Mouse (Mus musculus) lung, postnatal 0 days (tissue): Measurements from ENCODE around the gene Krtap12-1. TPM values are rescaled to one million over a fixed set of nuclear protein-coding genes. Genes with fewer than 3 reads are reported as not detected.
"Not testable (repeated sequence)": the region's sequence is repeated elsewhere in the genome, so short reads cannot be mapped to it uniquely, and the experiment has no call there.

Experiments
- ATAC-seq: fragments of 200-750 bp; cut with Nextera tagmentation; 2 replicates; pipeline ENCODE4 v1.8.0; 2017; ENCODE audit warnings: moderate library complexity
- DNase-seq: peaks from one replicate; pipeline ENCODE4 v3.0.0-alpha.2; 2016; ENCODE audit warnings: low spot score
- H3K27ac ChIP-seq: fragments of 300-500 bp; sonication (generic); 2 replicates; pipeline ENCODE4 v1.5.1; 2014; ENCODE audit warnings: antibody characterized with exemption, mild to moderate bottlenecking, low read length, mixed read lengths
- H3K27me3 ChIP-seq: fragments of 300-500 bp; sonication (generic); replicated peaks from 2 replicates; pipeline ENCODE4 v1.6.1; 2014; ENCODE audit warnings: low read length, mixed read lengths; ENCODE audit not compliant: insufficient read depth
- H3K36me3 ChIP-seq: fragments of 300-500 bp; sonication (generic); 2 replicates; pipeline ENCODE4 v1.6.1; 2014; ENCODE audit warnings: low read length, mixed read lengths; ENCODE audit not compliant: insufficient read depth
- H3K4me1 ChIP-seq: fragments of 300-500 bp; sonication (generic); 2 replicates; pipeline ENCODE4 v1.6.1; 2014; ENCODE audit warnings: antibody characterized with exemption, low read depth, low read length, mixed read lengths; ENCODE audit not compliant: insufficient read depth
- H3K4me2 ChIP-seq: fragments of 300-500 bp; sonication (generic); replicated peaks from 2 replicates; pipeline ENCODE4 v1.6.1; 2014; ENCODE audit warnings: low read depth, mild to moderate bottlenecking, low read length, moderate library complexity, mixed read lengths
- H3K4me3 ChIP-seq: fragments of 300-500 bp; sonication (generic); 2 replicates; pipeline ENCODE4 v1.5.1; 2014; ENCODE audit warnings: low read depth, low read length
- H3K9ac ChIP-seq: fragments of 300-500 bp; sonication (generic); replicated peaks from 2 replicates; pipeline ENCODE4 v1.6.1; 2014; ENCODE audit warnings: low read depth, mild to moderate bottlenecking
- H3K9me3 ChIP-seq: fragments of 300-500 bp; sonication (generic); 2 replicates; pipeline ENCODE4 v1.6.1; 2016; ENCODE audit warnings: low read length, mixed read lengths
- CTCF ChIP-seq: IDR thresholded peaks from 2 replicates; pipeline ENCODE4 v1.5.1; 2016; ENCODE audit warnings: antibody characterized with exemption, mild to moderate bottlenecking
- EP300 ChIP-seq: IDR thresholded peaks from 2 replicates; pipeline ENCODE4 v1.6.1; 2016; ENCODE audit warnings: antibody characterized with exemption, mild to moderate bottlenecking, control low read depth
- WGBS: fragments of 180-500 bp; shearing (Covaris S2); extraction: QIAGEN DNeasy Blood & Tissue Kit; methylation state at CpG from one replicate; pipeline ENCODE4 v1.1.7; 2014; 5-methylcytosine and 5-hydroxymethylcytosine counted together
- polyA plus RNA-seq: library from polyadenylated mRNA; unstranded; fragments of >200 nt; fragmentation: Nextera tagmentation; extraction: Ambion mirVana; gene quantifications from 2 replicates; pipeline ENCODE4 v1.2.1, GENCODE M21; 2015

Gene Krtap12-1
- not detected in 2 replicates for polyA plus RNA-seq

DNA sequence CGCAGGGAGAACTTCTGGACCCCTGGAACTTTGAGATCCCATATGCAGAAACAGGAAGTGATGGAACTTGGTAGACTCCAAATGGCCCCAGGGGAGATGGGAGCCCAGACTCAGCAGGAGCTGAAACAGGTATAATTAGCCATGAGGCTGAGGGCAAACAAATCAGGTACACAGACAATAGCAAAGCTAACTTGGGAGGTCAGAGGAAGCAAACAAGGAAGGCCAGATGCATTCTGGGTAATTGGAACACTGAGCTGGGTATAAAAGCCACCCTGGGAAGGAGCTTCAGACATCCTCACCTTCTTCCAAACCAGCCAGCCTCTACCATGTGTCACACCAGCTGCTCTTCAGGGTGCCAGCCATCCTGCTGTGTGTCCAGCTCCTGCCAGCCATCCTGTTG is at the start of gene Krtap12-1:
TSS of gene Krtap12-1 (plus strand) at position 301 of the 400 bp plus-strand sequence.
- 73% methylated on average over 1 of the region's 1 CpGs for WGBS
- not testable (repeated sequence) for DNase-seq

DNA sequence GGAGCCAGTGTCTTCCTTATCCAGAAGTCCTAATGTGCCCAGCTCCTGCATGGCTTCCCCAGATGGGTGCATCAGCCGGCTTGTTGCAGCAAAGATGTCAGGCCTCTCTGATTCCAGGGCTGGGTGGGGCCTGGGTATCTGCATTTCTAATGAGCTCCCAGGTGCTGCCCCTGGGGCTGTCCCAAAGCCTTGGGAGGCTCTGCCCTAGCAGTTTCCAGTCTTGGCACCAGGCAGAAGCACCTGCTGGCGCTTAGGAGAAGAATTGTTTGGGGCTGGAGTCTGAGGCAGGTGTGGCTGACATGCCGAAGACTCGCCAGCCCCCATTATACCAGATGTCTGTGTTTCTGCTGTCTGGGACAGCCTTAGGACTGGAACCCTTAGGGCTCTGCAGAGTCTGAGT is 49.7 kb upstream of the Krtap12-1 start:
- ATAC-seq = no peak
- 70% methylated on average over 4 of the region's 4 CpGs for WGBS
- no peak for DNase-seq
- Histone ChIP-seq H3K9me3 (no peaks in the 10 kb centered on the region), H3K27ac (no peak overlapping the region), H3K9ac (no peak overlapping the region), H3K36me3 (no peaks in the 10 kb centered on the region), H3K27me3 (no peaks in the 10 kb centered on the region), H3K4me3 (no peak overlapping the region), H3K4me1 (no peaks in the 10 kb centered on the region), H3K4me2 (no peak overlapping the region)
- TF ChIP-seq EP300 = no peak
- no peak for TF ChIP-seq CTCF

More for the DNA sequence above, at the start of gene Krtap12-1:
- not testable (repeated sequence) for H3K27me3 ChIP-seq, H3K4me2 ChIP-seq, ATAC-seq, H3K4me3 ChIP-seq, H3K9ac ChIP-seq, H3K36me3 ChIP-seq, H3K27ac ChIP-seq, H3K9me3 ChIP-seq, H3K4me1 ChIP-seq

DNA sequence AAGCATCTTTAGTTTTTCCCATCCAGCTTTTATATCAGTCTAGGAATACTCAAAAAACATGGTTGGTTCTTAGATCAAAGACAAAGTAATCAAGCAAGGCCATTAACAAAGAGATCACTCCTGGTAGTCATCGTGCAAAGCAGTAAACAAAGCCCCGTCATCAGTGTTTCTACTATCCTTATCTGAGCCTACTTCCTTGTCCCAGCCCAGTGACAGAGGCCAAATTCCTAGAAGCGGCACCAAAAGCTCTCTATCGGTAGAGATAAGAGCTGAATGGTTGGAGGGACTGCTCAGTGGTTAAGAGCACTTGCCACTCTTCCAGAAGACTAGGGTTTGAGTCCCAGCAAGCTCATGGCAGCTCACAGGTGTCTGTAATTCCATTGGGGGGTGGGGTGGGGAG is 48.9 kb upstream of the Krtap12-1 start:
- TF ChIP-seq CTCF = no peak
- TF ChIP-seq EP300 = no peak
- Histone ChIP-seq H3K9ac (no peak overlapping the region), H3K27me3 (no peaks in the 10 kb centered on the region), H3K4me1 (no peaks in the 10 kb centered on the region), H3K4me2 (no peak overlapping the region), H3K27ac (no peak overlapping the region), H3K36me3 (no peaks in the 10 kb centered on the region), H3K9me3 (no peaks in the 10 kb centered on the region), H3K4me3 (no peak overlapping the region)
- ATAC-seq = no peak
- 12% methylated on average over 4 of the region's 4 CpGs for WGBS
- DNase-seq = no peak

DNA sequence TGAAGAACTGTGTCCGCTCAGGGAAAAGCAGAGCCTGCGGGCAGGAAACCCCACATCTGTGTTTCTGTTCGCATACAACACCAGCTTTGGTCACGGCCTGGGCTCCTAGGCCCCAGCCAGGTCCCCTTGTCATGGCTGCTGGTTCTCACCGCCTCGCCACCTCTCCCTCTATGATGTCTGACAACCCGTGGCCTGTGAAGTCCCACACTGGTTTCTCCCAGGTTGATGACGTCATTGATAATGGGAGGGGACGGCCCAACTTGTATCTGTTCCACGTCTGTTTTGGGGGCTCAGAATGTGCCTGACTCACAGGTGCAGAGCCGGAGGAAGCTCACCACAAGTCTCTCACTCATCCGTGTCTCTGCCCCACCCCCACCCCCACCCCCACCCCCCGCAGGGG is 46.6 kb upstream of the Krtap12-1 start:
- DNase-seq (no peak), ATAC-seq (no peak)
- no peaks in the 10 kb centered on the region for H3K4me1 ChIP-seq
- peaks cover 18% of the 10 kb centered on the region for H3K27me3 ChIP-seq
- H3K9me3 ChIP-seq = no peaks in the 10 kb centered on the region
- no peak overlapping the region for H3K4me2 ChIP-seq
- no peaks in the 10 kb centered on the region for H3K36me3 ChIP-seq
- TF ChIP-seq CTCF = no peak
- TF ChIP-seq EP300 = no peak
- 50% methylated on average over 13 of the region's 13 CpGs for WGBS
- no peak overlapping the region for H3K27ac ChIP-seq
- no peak overlapping the region for H3K9ac ChIP-seq
- H3K4me3 ChIP-seq = no peak overlapping the region

DNA sequence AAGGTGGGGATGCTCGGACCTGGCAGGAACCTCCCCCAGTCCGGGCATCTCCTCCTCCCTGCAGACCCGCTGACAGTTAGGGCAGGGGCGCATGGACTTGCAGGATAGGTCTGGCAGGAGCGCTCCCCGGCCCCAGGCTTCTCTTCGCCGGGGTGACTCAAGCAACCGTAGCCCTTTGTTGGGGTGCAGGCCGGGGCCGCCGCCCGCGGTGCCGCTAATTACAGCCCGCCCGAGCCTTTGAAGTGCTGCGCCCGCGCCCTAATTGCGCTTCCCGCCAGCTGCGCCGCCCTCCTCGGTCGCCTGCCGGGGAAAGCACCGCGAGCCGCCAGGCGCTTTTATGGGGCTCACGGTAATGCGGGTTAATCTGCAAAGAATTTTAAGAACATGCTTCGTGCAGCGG is 42.8 kb upstream of the Krtap12-1 start:
- no peak overlapping the region for H3K4me3 ChIP-seq
- H3K27me3 ChIP-seq = peaks cover 18% of the 10 kb centered on the region
- TF ChIP-seq EP300 = no peak
- no peak for TF ChIP-seq CTCF
- DNase-seq (no peak), ATAC-seq (no peak)
- H3K9me3 ChIP-seq = no peaks in the 10 kb centered on the region
- H3K4me1 ChIP-seq = no peaks in the 10 kb centered on the region
- no peaks in the 10 kb centered on the region for H3K36me3 ChIP-seq
- no peak overlapping the region for H3K9ac ChIP-seq
- WGBS = 2% methylated on average over 35 of the region's 35 CpGs
- 0 out of 2 replicates have a peak overlapping the region, but pooled peaks have one; percentile 25 for H3K4me2 ChIP-seq
- H3K27ac ChIP-seq = no peak overlapping the region

DNA sequence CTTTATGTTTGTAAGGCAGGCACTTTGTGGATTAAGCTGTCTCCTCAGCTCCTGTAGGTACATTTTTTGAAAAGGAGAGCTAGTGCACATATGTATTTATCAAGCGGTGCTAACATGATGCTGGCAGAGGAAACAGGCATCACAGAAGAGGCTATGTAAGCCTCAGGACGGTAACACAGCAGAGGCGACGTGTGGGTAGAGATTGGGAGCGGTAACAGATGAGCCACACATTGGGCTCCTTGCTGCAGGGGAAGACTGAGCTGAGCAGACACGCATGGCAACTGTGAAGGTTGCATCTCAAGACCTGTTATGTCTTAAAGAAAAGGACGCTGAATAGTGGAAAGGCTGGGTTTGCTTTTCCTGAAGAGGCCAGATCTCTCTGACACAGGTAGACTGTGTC is 37.4 kb upstream of the Krtap12-1 start:
- Histone ChIP-seq H3K4me3 (no peak overlapping the region), H3K4me1 (no peaks in the 10 kb centered on the region), H3K27ac (no peak overlapping the region), H3K4me2 (no peak overlapping the region), H3K9ac (no peak overlapping the region), H3K9me3 (no peaks in the 10 kb centered on the region), H3K36me3 (no peaks in the 10 kb centered on the region), H3K27me3 (peaks cover 13% of the 10 kb centered on the region)
- no peak for ATAC-seq
- no peak for DNase-seq
- no peak for TF ChIP-seq CTCF
- no peak for TF ChIP-seq EP300
- WGBS = 74% methylated on average over 7 of the region's 7 CpGs

DNA sequence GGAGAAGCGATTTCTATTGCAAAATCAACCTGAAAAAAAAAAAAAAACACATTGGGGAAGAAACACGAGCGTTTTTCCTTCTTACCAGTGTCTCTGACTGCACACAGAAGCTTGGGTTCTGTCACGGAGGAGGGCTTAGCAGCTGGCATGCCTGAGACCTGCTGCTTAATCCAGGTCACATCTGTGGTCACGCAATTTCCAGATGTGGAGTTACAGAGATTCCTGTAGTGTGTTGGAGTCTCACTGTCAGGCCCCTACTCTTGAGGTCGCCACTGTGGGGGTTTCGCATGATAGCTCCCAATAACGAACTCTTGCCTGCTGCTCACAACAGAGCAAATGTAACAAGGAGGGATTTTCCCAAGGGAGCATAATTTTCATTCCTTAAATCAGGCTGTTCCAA is 36.2 kb upstream of the Krtap12-1 start:
- 39% methylated on average over 8 of the region's 8 CpGs for WGBS
- Histone ChIP-seq H3K9me3 (no peaks in the 10 kb centered on the region), H3K4me2 (no peak overlapping the region), H3K9ac (no peak overlapping the region), H3K27ac (no peak overlapping the region), H3K4me1 (no peaks in the 10 kb centered on the region), H3K27me3 (0 out of 2 replicates have a peak, but pooled peaks cover 7% of the 10 kb centered on the region), H3K36me3 (no peaks in the 10 kb centered on the region), H3K4me3 (no peak overlapping the region)
- DNase-seq (no peak), ATAC-seq (no peak)
- TF ChIP-seq EP300 (no peak), CTCF (no peak)
